8 mouse cellular contexts compared by ENCODE assay signal in genomic region chr4:139967922-139968321, GRCm38 (mm10). TPM values are rescaled to one million over a fixed set of nuclear protein-coding genes. Genes with fewer than 3 reads are reported as not detected.
DNase-seq lines count a peak whose midpoint lies in the region; ATAC-seq and TF ChIP-seq lines count a peak whose summit lies in the region.

Gene Klhdc7a, minus strand, starts transcription at chr4:139968026.

- no peak for TF ChIP-seq CTCF in midbrain, postnatal 0 days (IDR thresholded peaks at IDR 0.05)

- no peaks in the 10 kb centered on the region for H3K27me3 ChIP-seq in midbrain, postnatal 0 days (ENCODE audit: insufficient read depth, low read length)
- no peaks in the 10 kb centered on the region for H3K27me3 ChIP-seq in midbrain, embryonic 11.5 days (ENCODE audit: control insufficient read depth, insufficient read depth, low read length)
- H3K27me3 ChIP-seq in forebrain, embryonic 13.5 days: 0 out of 2 replicates have a peak, but pooled peaks cover 10% of the 10 kb centered on the region
- H3K27me3 ChIP-seq in stomach, embryonic 16.5 days (ENCODE audit: control insufficient read depth, insufficient read depth, low read length): no peaks in the 10 kb centered on the region

- DNase-seq in midbrain, postnatal 0 days (ENCODE audit: low spot score): peak; percentile 87
- DNase-seq in midbrain, embryonic 11.5 days (ENCODE audit: low spot score, missing footprints): no peak
- peak; percentile 40 for DNase-seq in heart, postnatal 25 days (ENCODE audit: low spot score)
- DNase-seq in layer of hippocampus, adult 8-10 months (ENCODE audit: low spot score in 2 of 2): peak; percentile 67 to 72
- peak; percentile 82 to 86 for DNase-seq in lung, adult 18-20 months
- DNase-seq in embryo, embryonic 10 days (ENCODE audit: low spot score): no peak

- H3K27ac ChIP-seq in midbrain, postnatal 0 days (ENCODE audit: low read depth, low read length): no peak within 1 kb of the TSS; the same call in 1 of the 2 replicates
- no peak within 1 kb of the TSS for H3K27ac ChIP-seq in midbrain, embryonic 11.5 days (ENCODE audit: low read depth, low read length)
- H3K27ac ChIP-seq in forebrain, embryonic 13.5 days: peak within 1 kb of the TSS; percentile 25; the same call in 1 of the 2 replicates
- peak within 1 kb of the TSS; percentile 74 for H3K27ac ChIP-seq in stomach, embryonic 16.5 days (ENCODE audit: low read length)

- intact Hi-C loops in heart, postnatal 25 days (cut with DNase I): no loop called here

- no peak within 1 kb of the TSS for H3K4me3 ChIP-seq in midbrain, postnatal 0 days (ENCODE audit: low read depth, low read length)
- no peak within 1 kb of the TSS for H3K4me3 ChIP-seq in midbrain, embryonic 11.5 days (ENCODE audit: low read depth, low read length)
- no peak within 1 kb of the TSS for H3K4me3 ChIP-seq in forebrain, embryonic 13.5 days
- peak within 1 kb of the TSS; percentile 6; the same call in 1 of the 2 replicates for H3K4me3 ChIP-seq in stomach, embryonic 16.5 days (replicated peaks; ENCODE audit: low read length)

- no peak within 1 kb of the TSS for H3K9ac ChIP-seq in midbrain, postnatal 0 days (replicated peaks; ENCODE audit: low read length, poor library complexity, severe bottlenecking)
- H3K9ac ChIP-seq in midbrain, embryonic 11.5 days (ENCODE audit: low read length): no peak within 1 kb of the TSS
- H3K9ac ChIP-seq in forebrain, embryonic 13.5 days: no peak within 1 kb of the TSS
- H3K9ac ChIP-seq in stomach, embryonic 16.5 days (ENCODE audit: low read length): peak within 1 kb of the TSS; percentile 49

- no peak within 1 kb of the TSS for H3K4me2 ChIP-seq in midbrain, postnatal 0 days (ENCODE audit: low read depth, low read length, poor library complexity, severe bottlenecking)
- no peak within 1 kb of the TSS for H3K4me2 ChIP-seq in midbrain, embryonic 11.5 days
- H3K4me2 ChIP-seq in forebrain, embryonic 13.5 days: no peak within 1 kb of the TSS
- H3K4me2 ChIP-seq in stomach, embryonic 16.5 days (ENCODE audit: low read depth, low read length): peak within 1 kb of the TSS; percentile 26

- no peak for ATAC-seq in midbrain, postnatal 0 days (ENCODE audit: low FRiP score)
- ATAC-seq in midbrain, embryonic 11.5 days (ENCODE audit: low FRiP score): no peak
- no peak for ATAC-seq in forebrain, embryonic 13.5 days
- peak; percentile 59; the same call in 1 of the 2 replicates for ATAC-seq in stomach, embryonic 16.5 days (ENCODE audit: insufficient read depth, low FRiP score)

- H3K9me3 ChIP-seq in midbrain, postnatal 0 days (ENCODE audit: low read length): no peaks in the 10 kb centered on the region
- H3K9me3 ChIP-seq in midbrain, embryonic 11.5 days (ENCODE audit: control insufficient read depth, low read length): no peaks in the 10 kb centered on the region
- H3K9me3 ChIP-seq in forebrain, embryonic 13.5 days (replicated peaks): no peaks in the 10 kb centered on the region
- no peaks in the 10 kb centered on the region for H3K9me3 ChIP-seq in stomach, embryonic 16.5 days (replicated peaks; ENCODE audit: control insufficient read depth, low read length)

- H3K4me1 ChIP-seq in midbrain, postnatal 0 days (ENCODE audit: insufficient read depth, low read length): no peaks in the 10 kb centered on the region
- H3K4me1 ChIP-seq in midbrain, embryonic 11.5 days (ENCODE audit: control insufficient read depth, insufficient read depth, low read length): peaks cover 3% of the 10 kb centered on the region; the same call in 1 of the 2 replicates
- H3K4me1 ChIP-seq in forebrain, embryonic 13.5 days: peaks cover 13% of the 10 kb centered on the region; the same call in 1 of the 2 replicates
- peaks cover 12% of the 10 kb centered on the region for H3K4me1 ChIP-seq in stomach, embryonic 16.5 days (ENCODE audit: control insufficient read depth, insufficient read depth, low read length)

- no peaks in the 10 kb centered on the region for H3K36me3 ChIP-seq in midbrain, postnatal 0 days (ENCODE audit: insufficient read depth, low read length)
- H3K36me3 ChIP-seq in midbrain, embryonic 11.5 days (ENCODE audit: control insufficient read depth, insufficient read depth, low read length): no peaks in the 10 kb centered on the region
- no peaks in the 10 kb centered on the region for H3K36me3 ChIP-seq in forebrain, embryonic 13.5 days (ENCODE audit: poor library complexity, severe bottlenecking)
- H3K36me3 ChIP-seq in stomach, embryonic 16.5 days (ENCODE audit: control insufficient read depth, insufficient read depth, low read length): no peaks in the 10 kb centered on the region

- WGBS in midbrain, postnatal 0 days: 38% methylated on average over 4 of the region's 4 CpGs
- 43% methylated on average over 4 of the region's 4 CpGs for whole genome bisulfite sequencing in midbrain, embryonic 11.5 days
- WGBS in forebrain, embryonic 13.5 days: 43% methylated on average over 4 of the region's 4 CpGs
- 32% methylated on average over 4 of the region's 4 CpGs for WGBS in stomach, embryonic 16.5 days

RNA-seq across cellular contexts. Expression of gene Klhdc7a, which starts in this region (rescaled TPM):
- total RNA-seq in midbrain, postnatal 0 days (2014; rRNA removed): 1.1 and 1.4 TPM in 2 replicates
- polyA plus RNA-seq in midbrain, postnatal 0 days (2015; fragmentation: Nextera tagmentation; extraction: Ambion mirVana): 0.25 and 0.36 TPM in 2 replicates
- polyA plus RNA-seq in midbrain, embryonic 11.5 days (2014; fragmentation: Nextera tagmentation; extraction: Ambion mirVana): 0.10 and 0.17 TPM in 2 replicates
- polyA plus RNA-seq in forebrain, embryonic 13.5 days (2015; fragmentation: Nextera tagmentation; extraction: Ambion mirVana): 0.33 and 0.34 TPM in 2 replicates
- 1 to 10 TPM in 1 of 2 experiments, under 1 TPM in 1; 0.99 to 1.9 TPM for total RNA-seq in heart, postnatal 25 days (2021)
- total RNA-seq in layer of hippocampus, adult 8-10 months (2022): 10 to 100 TPM in 1 of 4 experiments, 1 to 10 TPM in 3; 8.2 to 10.8 (median 9.0) TPM
- polyA plus RNA-seq in stomach, embryonic 16.5 days (2015; fragmentation: Nextera tagmentation; extraction: Ambion mirVana): 0.98 and 1.7 TPM in 2 replicates

Comparison
In these comparisons a context has a peak if more than half of its experiments do, and no peak if none do; other contexts are left out.
1. DNase-seq: peak in midbrain, postnatal 0 days (single experiment), heart, postnatal 25 days (single experiment), layer of hippocampus, adult 8-10 months (2 of 2) and lung, adult 18-20 months (2 of 2); none in midbrain, embryonic 11.5 days (single experiment) and embryo, embryonic 10 days (single experiment).
2. H3K27ac ChIP-seq: peak in forebrain, embryonic 13.5 days (single experiment) and stomach, embryonic 16.5 days (single experiment); none in midbrain, postnatal 0 days (single experiment) and midbrain, embryonic 11.5 days (single experiment).